Mouse (Mus musculus) cortical plate, adult 2 months (tissue): ENCODE measurements at regions not wholly inside any gene's neighbourhood (a gene's known extent, or its start where the extent isn't known, plus 50 kb on each side); places are given as distances from the start of the nearest gene placed in this dataset.

Experiments used
- H3K27ac ChIP-seq: fragments of 200-500 bp; 2 replicates; pipeline ENCODE4 v1.5.1; 2012; ENCODE audit warnings: low read length, control low read depth, inconsistent platforms; ENCODE audit not compliant: insufficient read depth
- H3K4me1 ChIP-seq: fragments of 200-500 bp; 2 replicates; pipeline ENCODE4 v1.6.1; 2011; ENCODE audit warnings: low read length; ENCODE audit not compliant: control insufficient read depth, insufficient read depth
- H3K4me3 ChIP-seq: fragments of 200-500 bp; 2 replicates; pipeline ENCODE4 v1.5.1; 2011; ENCODE audit warnings: mild to moderate bottlenecking, low read length, control low read depth; ENCODE audit not compliant: insufficient read depth
- CTCF ChIP-seq: fragments of 200-500 bp; IDR thresholded peaks from 2 replicates; pipeline ENCODE4 v1.5.1; 2011; ENCODE audit warnings: mild to moderate bottlenecking, control low read depth, low read length; ENCODE audit not compliant: insufficient read depth; ENCODE audit errors: extremely low read depth
- POLR2A ChIP-seq: fragments of 200-500 bp; IDR thresholded peaks from 2 replicates; pipeline ENCODE4 v1.6.1; 2011; ENCODE audit warnings: mild to moderate bottlenecking, low read length, control low read depth; ENCODE audit not compliant: insufficient read depth; ENCODE audit errors: extremely low read depth

- Histone ChIP-seq H3K4me3 (no peak overlapping the region), H3K4me1 (no peaks in the 10 kb centered on the region), H3K27ac (no peak overlapping the region)
- TF ChIP-seq POLR2A: no peak
- TF ChIP-seq CTCF: no peak
Measured at GRCm38 (mm10) chr2:61378297-61378696, 200.1 kb upstream of the Tank start.

- H3K4me3 ChIP-seq: no peak overlapping the region
- no peak for TF ChIP-seq CTCF
- no peak for TF ChIP-seq POLR2A
- no peak overlapping the region for H3K27ac ChIP-seq
- no peaks in the 10 kb centered on the region for H3K4me1 ChIP-seq
Measured at GRCm38 (mm10) chr2:61377756-61378155, 200.6 kb upstream of the Tank start.

- H3K27ac ChIP-seq: no peak overlapping the region
- no peak for TF ChIP-seq CTCF
- TF ChIP-seq POLR2A: no peak
Measured at GRCm38 (mm10) chr2:61362606-61363005, 215.8 kb upstream of the Tank start.

GRCm38 (mm10) chr2:61361394-61361793, 217.0 kb upstream of the Tank start:
- H3K4me3 ChIP-seq: no peak overlapping the region
- H3K27ac ChIP-seq: no peak overlapping the region
- H3K4me1 ChIP-seq: no peaks in the 10 kb centered on the region
- TF ChIP-seq CTCF (no peak), POLR2A (no peak)

More at GRCm38 (mm10) chr2:61362606-61363005, 215.8 kb upstream of the Tank start:
- Histone ChIP-seq H3K4me1 (no peaks in the 10 kb centered on the region), H3K4me3 (no peak overlapping the region)

- Histone ChIP-seq H3K27ac (no peak overlapping the region), H3K4me1 (no peaks in the 10 kb centered on the region), H3K4me3 (no peak overlapping the region)
- TF ChIP-seq POLR2A: no peak
- TF ChIP-seq CTCF: no peak
Measured at GRCm38 (mm10) chr2:61354104-61354503, 224.3 kb upstream of the Tank start.

- Histone ChIP-seq H3K4me3 (no peak overlapping the region), H3K27ac (no peak overlapping the region), H3K4me1 (no peaks in the 10 kb centered on the region)
- TF ChIP-seq POLR2A: no peak
- no peak for TF ChIP-seq CTCF
Measured at GRCm38 (mm10) chr2:61347451-61347850, 230.9 kb upstream of the Tank start.

- no peak for TF ChIP-seq CTCF
- no peak for TF ChIP-seq POLR2A
- H3K27ac ChIP-seq: no peak overlapping the region
Measured at GRCm38 (mm10) chr2:61346012-61346760, 232.2 kb upstream of the Tank start.

GRCm38 (mm10) chr2:61345311-61345710, 233.1 kb upstream of the Tank start:
- H3K4me3 ChIP-seq: no peak overlapping the region
- H3K4me1 ChIP-seq: no peaks in the 10 kb centered on the region
- H3K27ac ChIP-seq: no peak overlapping the region
- TF ChIP-seq CTCF (no peak), POLR2A (no peak)

More at GRCm38 (mm10) chr2:61346012-61346760, 232.2 kb upstream of the Tank start:
- Histone ChIP-seq H3K4me1 (no peaks in the 10 kb centered on the region), H3K4me3 (no peak overlapping the region)

GRCm38 (mm10) chr2:61344556-61345131, 233.7 kb upstream of the Tank start:
- no peak overlapping the region for H3K27ac ChIP-seq
- no peaks in the 10 kb centered on the region for H3K4me1 ChIP-seq
- no peak overlapping the region for H3K4me3 ChIP-seq
- TF ChIP-seq POLR2A: no peak
- no peak for TF ChIP-seq CTCF

GRCm38 (mm10) chr2:61341254-61341653, 237.1 kb upstream of the Tank start:
- no peak for TF ChIP-seq POLR2A
- TF ChIP-seq CTCF: no peak
- Histone ChIP-seq H3K27ac (no peak overlapping the region), H3K4me3 (no peak overlapping the region), H3K4me1 (no peaks in the 10 kb centered on the region)
